Mouse (Mus musculus) forebrain, embryonic 14.5 days (tissue): ENCODE results near the gene Tmem229a. TPM values are rescaled to one million over a fixed set of nuclear protein-coding genes. Genes with fewer than 3 reads are reported as not detected.

ENCODE experiments used
- ATAC-seq: fragments of 200-750 bp; cut with Nextera tagmentation; 2 replicates; pipeline ENCODE4 v1.8.0; 2017; ENCODE audit warnings: mild to moderate bottlenecking, moderate library complexity
- DNase-seq: peaks from one replicate; pipeline ENCODE4 v3.0.0-alpha.2; 2015; ENCODE audit warnings: low spot score
- H3K27ac ChIP-seq: fragments of 300-500 bp; sonication (generic); 2 replicates; pipeline ENCODE4 v1.5.1; 2014; ENCODE audit warnings: low read depth, mild to moderate bottlenecking, control low read depth, low read length, moderate library complexity
- H3K27me3 ChIP-seq: fragments of 300-500 bp; sonication (generic); replicated peaks from 2 replicates; pipeline ENCODE4 v1.6.1; 2014; ENCODE audit warnings: low read length, control low read depth, mixed read lengths; ENCODE audit not compliant: control insufficient read depth, insufficient read depth
- H3K36me3 ChIP-seq: fragments of 300-500 bp; sonication (generic); 2 replicates; pipeline ENCODE4 v1.6.1; 2014; ENCODE audit warnings: low read length, control low read depth; ENCODE audit not compliant: control insufficient read depth, insufficient read depth
- H3K4me1 ChIP-seq: fragments of 300-500 bp; sonication (generic); 2 replicates; pipeline ENCODE4 v1.6.1; 2014; ENCODE audit warnings: antibody characterized with exemption, low read length, control low read depth; ENCODE audit not compliant: control insufficient read depth, insufficient read depth
- H3K4me2 ChIP-seq: fragments of 300-500 bp; sonication (generic); 2 replicates; pipeline ENCODE4 v1.6.1; 2014; ENCODE audit warnings: mild to moderate bottlenecking, control low read depth, low read length
- H3K4me3 ChIP-seq: fragments of 300-500 bp; sonication (generic); 2 replicates; pipeline ENCODE4 v1.5.1; 2014; ENCODE audit warnings: low read depth, low read length, control low read depth
- H3K9ac ChIP-seq: fragments of 300-500 bp; sonication (generic); 2 replicates; pipeline ENCODE4 v1.6.1; 2014; ENCODE audit warnings: mild to moderate bottlenecking, low read length, control low read depth, moderate library complexity
- H3K9me3 ChIP-seq: fragments of 300-500 bp; sonication (generic); replicated peaks from 2 replicates; pipeline ENCODE4 v1.6.1; 2016; ENCODE audit warnings: low read length, control low read depth, mixed read lengths; ENCODE audit not compliant: control insufficient read depth
- WGBS: fragments of 180-500 bp; shearing (Covaris S2); extraction: QIAGEN DNeasy Blood & Tissue Kit; methylation state at CpG from one replicate; pipeline ENCODE4 v1.1.7; 2014; 5-methylcytosine and 5-hydroxymethylcytosine counted together
- polyA plus RNA-seq: library from polyadenylated mRNA; unstranded; fragments of >200 nt; fragmentation: Nextera tagmentation; extraction: Ambion mirVana; gene quantifications from 2 replicates; pipeline ENCODE4 v1.2.1, GENCODE M21; 2014

The Tmem229a gene
- polyA plus RNA-seq, 1 experiment from 2014 or later: 1.7 TPM

DNA sequence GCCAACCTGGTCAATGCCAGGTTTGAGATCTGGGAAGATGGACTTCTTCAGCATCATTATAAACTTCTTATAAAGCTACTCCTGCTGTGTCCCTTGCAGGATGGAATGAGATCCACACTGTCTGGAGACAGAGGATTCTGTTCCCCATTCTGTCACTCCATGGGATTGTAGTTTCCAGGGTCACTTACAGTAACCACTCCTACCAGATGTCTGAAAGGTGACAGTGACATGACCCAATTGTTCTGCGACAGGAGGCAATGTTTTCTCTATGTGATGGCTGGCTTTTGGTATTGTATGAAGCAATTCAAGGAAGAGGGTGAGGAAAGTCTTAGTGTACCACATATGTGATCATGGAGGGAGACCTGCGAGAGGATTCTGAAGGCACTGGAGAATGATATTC, 48.3 kb downstream of the Tmem229a start:
- Histone ChIP-seq H3K36me3 (no peaks in the 10 kb centered on the region), H3K4me1 (no peaks in the 10 kb centered on the region), H3K27ac (no peak overlapping the region), H3K4me3 (no peak overlapping the region), H3K9ac (no peak overlapping the region), H3K9me3 (no peaks in the 10 kb centered on the region), H3K4me2 (no peak overlapping the region), H3K27me3 (no peaks in the 10 kb centered on the region)
- DNase-seq (no peak), ATAC-seq (no peak)
- WGBS: 87% methylated on average over 2 of the region's 2 CpGs

DNA sequence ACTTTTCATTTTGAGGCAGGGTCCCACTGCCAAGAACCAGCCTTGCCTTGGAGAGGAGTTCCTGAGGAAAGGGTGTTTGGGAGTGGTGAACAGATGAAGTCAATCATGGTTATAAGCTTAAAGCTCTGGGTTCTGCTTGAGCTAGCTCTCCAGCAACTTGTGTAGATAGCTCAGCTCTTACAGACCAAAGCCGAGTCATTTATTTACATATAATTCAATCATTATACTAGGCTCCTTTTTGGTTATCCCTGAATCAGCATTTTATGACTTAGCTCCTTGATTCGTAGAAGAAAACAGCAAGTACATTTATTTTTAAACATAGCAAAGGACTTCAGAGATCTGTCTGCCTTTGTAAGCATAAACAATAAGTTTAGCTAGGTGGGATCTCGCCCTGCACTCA, 51.0 kb downstream of the Tmem229a start:
- H3K4me2 ChIP-seq: no peak overlapping the region
- 84% methylated on average over 3 of the region's 3 CpGs for WGBS
- DNase-seq (no peak), ATAC-seq (no peak)
- H3K9ac ChIP-seq: no peak overlapping the region
- H3K4me3 ChIP-seq: no peak overlapping the region
- no peaks in the 10 kb centered on the region for H3K4me1 ChIP-seq
- no peaks in the 10 kb centered on the region for H3K9me3 ChIP-seq
- H3K27ac ChIP-seq: no peak overlapping the region
- no peaks in the 10 kb centered on the region for H3K36me3 ChIP-seq
- no peaks in the 10 kb centered on the region for H3K27me3 ChIP-seq

Other genes with a start within 250 kb of the Tmem229a start
- gene Hyal6, start 223.1 kb downstream of the Tmem229a start, polyA plus RNA-seq: not detected in 2 replicates
- not detected in 2 replicates for gene Hyal4, start 208.0 kb downstream of the Tmem229a start, polyA plus RNA-seq
- gene Spam1, start 165.1 kb downstream of the Tmem229a start, polyA plus RNA-seq: not detected in 2 replicates
- not detected in 2 replicates for gene Hyal5, start 98.3 kb downstream of the Tmem229a start, polyA plus RNA-seq